Mouse (Mus musculus): ENCODE data around the gene Sos2. TPM values are rescaled to one million over a fixed set of nuclear protein-coding genes. Genes with fewer than 3 reads are reported as not detected.
A peak's percentile ranks its signal among the peaks of the same experiment; 100 is the strongest.
"Not testable (repeated sequence)": the region's sequence is repeated elsewhere in the genome, so short reads cannot be mapped to it uniquely, and the experiment has no call there.

Sos2 gene
- polyA plus RNA-seq, 1 experiment from 2014 or later, result 10.0 TPM

DNA sequence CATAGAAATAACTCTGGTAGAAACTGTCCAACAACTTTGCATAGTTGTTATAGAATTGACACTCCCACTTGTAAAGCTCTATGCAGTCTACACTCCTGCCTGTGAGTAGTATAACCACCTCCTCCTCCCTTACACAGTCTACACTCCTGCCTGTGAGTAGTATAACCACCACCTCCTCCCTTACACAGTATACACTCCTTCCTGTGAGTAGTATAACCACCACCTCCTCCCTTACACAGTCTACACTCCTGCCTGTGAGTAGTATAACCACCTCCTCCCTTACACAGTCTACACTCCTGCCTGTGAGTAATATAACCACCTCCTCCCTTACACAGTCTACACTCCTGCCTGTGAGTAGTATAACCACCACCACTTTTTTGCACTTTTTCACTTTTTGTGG is 27.7 kb downstream of the Sos2 start:
- H3K27ac ChIP-seq; H3K4me1 ChIP-seq; H3K9me3 ChIP-seq (replicated peaks); H3K4me3 ChIP-seq; H3K27me3 ChIP-seq (ENCODE audit: low read depth, poor library complexity, severe bottlenecking): not testable (repeated sequence)
- H3K36me3 ChIP-seq, result peaks cover 36% of the 10 kb centered on the region
- DNase-seq (ENCODE audit: low spot score), result peak; percentile 40

DNA sequence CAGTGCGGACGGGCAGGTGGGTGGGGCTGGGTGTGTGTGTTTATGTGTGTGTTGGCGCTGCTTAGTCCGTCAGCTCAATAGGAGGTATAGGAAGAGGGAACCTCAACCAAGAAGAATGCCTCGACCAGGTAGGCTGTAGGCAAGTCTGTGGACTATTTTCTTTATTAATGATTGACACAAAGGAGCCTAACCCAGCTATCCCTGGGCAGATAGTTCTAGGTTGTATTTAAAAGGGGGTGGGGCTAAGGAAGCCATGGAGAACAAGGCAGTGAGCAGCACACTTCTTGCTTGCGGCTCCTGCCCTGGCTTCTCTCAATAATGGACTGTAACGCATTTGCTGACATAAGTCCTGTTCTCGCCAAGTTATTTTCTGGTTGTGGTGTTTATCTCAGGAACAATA is 32.1 kb downstream of the Sos2 start:
- no peaks in the 10 kb centered on the region for H3K9me3 ChIP-seq (replicated peaks)

DNA sequence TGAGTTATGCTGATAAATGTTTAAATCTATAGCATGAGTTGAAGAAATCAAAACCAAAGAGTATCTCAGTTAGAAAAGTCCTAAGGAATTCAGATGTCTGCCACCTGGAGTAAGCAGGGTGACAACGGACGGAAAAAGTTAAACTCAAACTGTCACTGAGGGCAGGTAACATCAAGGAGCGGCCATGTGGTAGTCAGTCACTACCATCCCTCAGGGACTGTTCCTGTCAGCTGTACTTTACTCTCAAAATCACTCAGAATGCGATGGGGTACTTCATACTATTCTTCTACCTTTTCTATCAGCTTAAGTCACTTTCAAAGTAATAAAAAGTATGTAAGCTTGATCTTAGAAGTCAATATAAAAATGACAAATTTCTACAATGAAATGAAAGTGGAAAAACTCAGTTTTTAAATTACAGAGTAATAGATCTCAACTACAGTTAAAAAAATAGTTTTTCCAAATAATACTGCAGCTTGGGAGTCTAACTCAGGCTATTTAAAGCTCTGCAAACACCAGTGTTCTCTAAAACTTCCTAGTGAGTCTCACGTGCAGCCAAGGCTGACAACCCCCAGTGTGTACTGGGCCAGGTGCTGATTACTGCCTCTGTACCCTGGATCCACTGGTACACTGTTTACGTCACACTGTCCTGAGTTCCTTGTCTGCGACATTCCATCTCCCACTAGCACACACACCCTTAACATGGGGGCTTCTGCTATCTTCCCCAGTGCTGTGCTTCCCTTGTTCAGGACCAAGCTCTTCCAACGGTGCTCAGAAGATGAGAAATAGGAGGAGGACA is 35.6 kb downstream of the Sos2 start:
- Histone ChIP-seq H3K4me3 (no peak overlapping the region), H3K27ac (no peak overlapping the region), H3K36me3 (peaks cover 45% of the 10 kb centered on the region), H3K4me1 (no peaks in the 10 kb centered on the region), H3K27me3 (ENCODE audit: low read depth, poor library complexity, severe bottlenecking) (no peaks in the 10 kb centered on the region), H3K9me3 (replicated peaks) (no peaks in the 10 kb centered on the region)
- DNase-seq (ENCODE audit: low spot score), result no peak
- WGBS, result 85% methylated on average over 8 of the region's 8 CpGs

More for the DNA sequence above, 32.1 kb downstream of the Sos2 start:
- Histone ChIP-seq H3K27ac (no peak overlapping the region), H3K27me3 (ENCODE audit: low read depth, poor library complexity, severe bottlenecking) (no peaks in the 10 kb centered on the region), H3K4me3 (no peak overlapping the region), H3K4me1 (no peaks in the 10 kb centered on the region), H3K36me3 (peaks cover 61% of the 10 kb centered on the region)
- WGBS, result 90% methylated on average over 8 of the region's 8 CpGs
- no peak for DNase-seq (ENCODE audit: low spot score)

DNA sequence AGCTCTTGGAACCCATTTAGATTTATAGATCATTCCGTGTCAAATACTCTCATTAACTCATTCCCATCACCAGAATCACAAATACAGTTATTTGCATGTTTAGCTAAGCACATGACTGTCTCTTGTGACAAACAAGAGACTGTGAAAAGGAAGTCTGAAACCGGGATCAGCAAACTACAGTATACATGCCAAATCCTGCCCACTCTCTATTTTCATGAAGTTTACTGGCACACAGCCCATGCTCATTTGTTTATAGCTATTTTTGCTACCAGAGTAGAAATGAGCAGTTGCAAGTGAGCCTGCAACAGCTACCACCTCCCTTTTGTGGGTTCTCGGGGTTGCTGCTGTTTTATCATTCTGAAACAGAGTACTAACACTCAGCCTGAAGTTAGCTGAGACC is 36.8 kb downstream of the Sos2 start:
- Histone ChIP-seq H3K9me3 (replicated peaks) (no peaks in the 10 kb centered on the region), H3K27ac (no peak overlapping the region), H3K4me3 (no peak overlapping the region), H3K4me1 (no peaks in the 10 kb centered on the region), H3K27me3 (ENCODE audit: low read depth, poor library complexity, severe bottlenecking) (no peaks in the 10 kb centered on the region), H3K36me3 (peaks cover 52% of the 10 kb centered on the region)
- 94% methylated on average over 3 of the region's 3 CpGs for WGBS
- no peak for DNase-seq (ENCODE audit: low spot score)

DNA sequence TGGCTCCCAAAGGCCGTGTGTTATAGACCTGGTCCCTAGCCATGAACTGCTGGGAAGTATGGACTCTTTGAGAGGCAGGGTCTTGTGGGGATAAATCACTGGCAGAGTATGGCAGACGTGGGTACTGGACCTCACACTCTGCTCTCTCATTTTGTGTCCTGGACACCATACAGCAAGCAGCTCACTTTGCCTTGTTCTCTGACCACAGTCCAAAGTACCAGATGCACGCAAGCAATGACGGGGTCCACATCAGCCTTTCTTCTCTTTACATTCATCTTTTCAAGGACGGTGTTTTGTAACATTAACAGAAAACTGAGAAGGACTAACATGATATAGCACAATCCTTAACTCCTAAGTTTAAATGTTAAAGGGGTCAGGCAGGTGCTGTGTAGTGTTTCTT is 38.8 kb downstream of the Sos2 start:
- no peaks in the 10 kb centered on the region for H3K27me3 ChIP-seq (ENCODE audit: low read depth, poor library complexity, severe bottlenecking)
- H3K36me3 ChIP-seq, result peaks cover 53% of the 10 kb centered on the region

DNA sequence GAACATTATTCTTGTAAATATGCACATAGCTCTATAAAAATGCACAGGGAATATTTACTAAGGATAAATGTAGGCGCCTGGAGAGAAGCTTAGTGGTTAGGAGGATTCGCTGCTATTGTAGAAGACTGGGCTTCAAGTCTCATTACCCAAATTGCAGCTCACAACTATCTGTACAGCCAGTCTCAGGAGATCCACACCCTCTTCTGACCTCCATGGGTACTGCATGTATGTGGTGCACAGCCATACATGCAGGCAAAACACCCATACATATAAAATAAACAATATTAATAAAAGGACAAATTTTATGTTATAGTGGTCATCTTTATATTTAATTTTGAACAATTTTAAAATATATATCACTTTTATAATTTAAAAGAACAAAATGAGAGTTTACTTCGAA is 46.9 kb downstream of the Sos2 start:
- H3K4me1 ChIP-seq, result no peaks in the 10 kb centered on the region
- peaks cover 41% of the 10 kb centered on the region for H3K36me3 ChIP-seq
- WGBS, result 90% methylated on average over 3 of the region's 3 CpGs
- H3K4me3 ChIP-seq, result no peak overlapping the region
- H3K27me3 ChIP-seq (ENCODE audit: low read depth, poor library complexity, severe bottlenecking), result no peaks in the 10 kb centered on the region
- no peak overlapping the region for H3K27ac ChIP-seq
- no peaks in the 10 kb centered on the region for H3K9me3 ChIP-seq (replicated peaks)
- no peak for DNase-seq (ENCODE audit: low spot score)

More for the DNA sequence above, 38.8 kb downstream of the Sos2 start:
- H3K9me3 ChIP-seq (replicated peaks), result no peaks in the 10 kb centered on the region
- no peak overlapping the region for H3K4me3 ChIP-seq
- no peak for DNase-seq (ENCODE audit: low spot score)
- H3K4me1 ChIP-seq, result no peaks in the 10 kb centered on the region
- 87% methylated on average over 5 of the region's 5 CpGs for WGBS
- no peak overlapping the region for H3K27ac ChIP-seq

DNA sequence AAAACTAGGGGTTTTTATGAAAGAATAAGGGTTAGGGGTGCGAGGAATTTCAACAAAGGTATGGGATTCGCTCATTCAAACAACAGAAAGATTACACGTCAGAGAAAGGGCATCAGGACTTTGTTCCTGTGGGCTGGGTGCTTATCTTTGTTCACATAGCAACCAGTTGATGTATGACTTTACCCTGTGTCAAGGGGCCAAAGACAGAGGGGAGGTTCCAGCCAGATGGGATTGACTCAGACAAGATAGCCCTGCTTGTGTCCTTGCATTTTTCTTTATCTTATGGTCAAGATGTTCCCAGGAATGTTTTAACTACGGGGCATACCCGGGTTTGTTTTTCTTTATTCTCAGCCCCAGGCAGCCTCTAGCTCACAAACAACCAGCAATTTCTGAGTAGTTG is 63.1 kb downstream of the Sos2 start:
- not testable (repeated sequence) for H3K27me3 ChIP-seq (ENCODE audit: low read depth, poor library complexity, severe bottlenecking); DNase-seq (ENCODE audit: low spot score); H3K9me3 ChIP-seq (replicated peaks); H3K4me3 ChIP-seq; H3K4me1 ChIP-seq; H3K27ac ChIP-seq
- peaks cover 58% of the 10 kb centered on the region for H3K36me3 ChIP-seq
- 91% methylated on average over 5 of the region's 5 CpGs for WGBS

DNA sequence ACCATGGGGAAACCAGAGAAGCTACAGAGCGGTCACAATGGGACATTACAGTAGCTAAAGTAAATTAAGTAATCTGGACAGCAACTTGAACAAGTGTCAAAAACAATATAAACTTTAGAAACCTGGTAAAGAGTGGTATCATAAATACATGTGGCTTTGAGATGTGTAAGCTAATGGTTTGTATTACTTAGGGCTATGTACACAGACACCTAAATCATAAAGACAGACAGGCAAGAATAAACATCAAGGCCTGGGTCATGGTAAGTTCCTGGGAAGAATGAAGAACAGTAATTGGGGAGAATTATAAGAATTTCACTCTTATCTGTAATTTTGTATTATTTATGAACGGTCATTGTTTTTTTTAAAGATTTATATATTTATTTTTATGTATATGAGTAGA is 77.3 kb downstream of the Sos2 start:
- Histone ChIP-seq H3K4me1 (no peaks in the 10 kb centered on the region), H3K27ac (no peak overlapping the region), H3K4me3 (no peak overlapping the region), H3K36me3 (peaks cover 61% of the 10 kb centered on the region), H3K27me3 (ENCODE audit: low read depth, poor library complexity, severe bottlenecking) (no peaks in the 10 kb centered on the region), H3K9me3 (replicated peaks) (no peaks in the 10 kb centered on the region)
- WGBS, result 97% methylated on average over 2 of the region's 2 CpGs
- no peak for DNase-seq (ENCODE audit: low spot score)

DNA sequence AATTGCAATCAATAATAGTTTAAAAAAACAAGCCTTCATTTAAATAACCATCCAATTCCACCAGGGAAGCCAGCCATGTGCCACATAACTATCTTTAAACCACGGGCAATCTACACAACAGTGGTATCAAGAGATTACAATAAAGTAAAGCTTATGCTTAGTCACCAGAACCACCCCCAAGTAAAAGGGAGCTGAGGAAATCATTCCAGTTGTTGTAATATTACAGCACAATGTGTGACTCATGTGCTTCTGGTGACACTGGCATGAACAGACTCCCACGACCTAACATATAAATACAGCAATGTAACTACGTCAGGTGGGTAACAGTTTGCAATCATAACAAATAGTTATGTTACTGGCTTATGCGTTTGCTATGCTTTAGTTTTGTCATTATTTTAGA is 84.2 kb downstream of the Sos2 start:
- 93% methylated on average over 4 of the region's 4 CpGs for WGBS
- Histone ChIP-seq H3K36me3 (peaks cover 29% of the 10 kb centered on the region), H3K27ac (no peak overlapping the region)

DNA sequence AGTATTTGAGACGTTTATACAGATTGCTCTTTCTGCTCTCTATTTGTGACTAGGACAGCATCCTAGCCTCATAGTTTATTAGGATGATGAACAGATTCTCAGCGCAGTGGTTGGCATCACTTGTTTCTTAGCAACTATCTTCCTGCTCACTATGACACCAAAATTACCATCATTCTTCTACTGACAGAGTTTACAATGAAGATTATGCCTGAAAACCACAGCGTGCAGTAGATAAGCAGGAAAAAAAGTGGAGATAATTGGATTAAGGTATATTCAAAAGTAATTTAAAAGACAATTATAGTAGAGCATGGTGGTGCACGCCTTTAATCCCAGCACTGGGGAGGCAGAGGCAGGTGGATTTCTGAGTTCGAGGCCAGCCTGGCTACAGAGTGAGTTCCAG is 88.5 kb downstream of the Sos2 start:
- 91% methylated on average over 5 of the region's 5 CpGs for WGBS
- Histone ChIP-seq H3K4me3 (no peak overlapping the region), H3K9me3 (replicated peaks) (no peaks in the 10 kb centered on the region), H3K27me3 (ENCODE audit: low read depth, poor library complexity, severe bottlenecking) (no peaks in the 10 kb centered on the region), H3K27ac (no peak overlapping the region), H3K4me1 (no peaks in the 10 kb centered on the region), H3K36me3 (peaks cover 51% of the 10 kb centered on the region)
- DNase-seq (ENCODE audit: low spot score), result no peak

More for the DNA sequence above, 84.2 kb downstream of the Sos2 start:
- H3K4me3 ChIP-seq, result no peak overlapping the region
- no peaks in the 10 kb centered on the region for H3K4me1 ChIP-seq
- no peaks in the 10 kb centered on the region for H3K27me3 ChIP-seq (ENCODE audit: low read depth, poor library complexity, severe bottlenecking)
- H3K9me3 ChIP-seq (replicated peaks), result no peaks in the 10 kb centered on the region
- no peak for DNase-seq (ENCODE audit: low spot score)

DNA sequence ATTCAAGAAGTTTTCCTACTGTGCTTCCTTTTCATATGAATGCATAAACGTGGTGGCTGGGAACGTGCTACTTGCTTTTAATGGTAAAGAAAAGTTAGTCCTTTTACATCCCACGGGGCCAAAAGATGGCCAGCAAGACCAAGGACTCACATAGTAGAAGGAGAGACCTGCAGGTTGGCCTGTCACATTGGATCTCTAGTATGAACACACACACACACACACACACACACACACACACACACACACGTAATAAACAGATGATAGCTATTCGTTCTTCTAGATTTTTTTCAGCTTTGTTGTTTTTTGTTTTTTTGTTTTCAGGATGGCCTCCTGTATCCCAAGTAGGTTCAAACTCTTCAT is 98.4 kb downstream of the Sos2 start:
- Histone ChIP-seq H3K27ac (peak overlapping the region; percentile 89), H3K4me1 (peaks cover 16% of the 10 kb centered on the region), H3K27me3 (ENCODE audit: low read depth, poor library complexity, severe bottlenecking) (no peaks in the 10 kb centered on the region), H3K4me3 (peak overlapping the region; percentile 69), H3K36me3 (peaks cover 63% of the 10 kb centered on the region), H3K9me3 (replicated peaks) (no peaks in the 10 kb centered on the region)
- no peak for DNase-seq (ENCODE audit: low spot score)
- WGBS, result 50% methylated on average over 5 of the region's 5 CpGs

DNA sequence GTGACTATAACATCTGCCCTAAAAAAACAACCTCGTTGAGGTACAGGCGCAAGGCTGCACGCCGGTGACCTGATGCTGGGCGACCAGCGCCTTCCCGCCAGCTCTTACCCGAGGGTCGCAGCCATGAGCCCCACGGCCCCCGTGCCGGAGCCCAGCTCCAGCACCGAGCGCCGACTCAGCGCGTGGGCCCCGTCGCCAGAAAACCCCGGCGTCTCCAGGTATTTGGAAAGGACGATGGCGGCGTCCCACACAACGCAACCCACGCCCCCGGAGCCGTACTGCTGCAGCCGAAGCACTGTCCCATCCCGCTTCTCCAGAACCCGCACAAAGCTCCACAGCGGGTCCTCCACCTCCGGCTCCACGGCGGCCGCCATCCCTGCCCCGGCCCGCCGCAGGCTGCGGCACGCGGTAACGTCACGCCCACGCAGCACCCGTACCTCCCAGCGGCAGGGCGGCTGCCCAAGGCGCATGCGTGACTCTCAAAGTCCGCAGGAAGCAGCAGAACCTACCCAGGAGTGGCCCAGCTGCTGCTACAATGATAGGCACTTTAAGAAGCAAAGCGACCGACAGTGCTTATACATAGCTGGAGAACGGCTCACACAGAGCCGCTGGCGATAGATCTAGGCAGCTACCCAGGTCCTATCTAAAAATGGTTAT is 98.9 kb downstream of the Sos2 start, which contains the start of gene Vcpkmt:
TSS of gene Vcpkmt (minus strand) at position 416 of the 657 bp plus-strand sequence.
- Histone ChIP-seq H3K27me3 (ENCODE audit: low read depth, poor library complexity, severe bottlenecking) (no peaks in the 10 kb centered on the region), H3K4me1 (peaks cover 16% of the 10 kb centered on the region), H3K4me3 (peak within 1 kb of the TSS; percentile 69), H3K27ac (peak within 1 kb of the TSS; percentile 89), H3K9me3 (replicated peaks) (no peaks in the 10 kb centered on the region), H3K36me3 (peaks cover 63% of the 10 kb centered on the region)
- DNase-seq (ENCODE audit: low spot score), result peak; percentile 91
- under 1% methylated on average over 56 of the region's 56 CpGs for WGBS

DNA sequence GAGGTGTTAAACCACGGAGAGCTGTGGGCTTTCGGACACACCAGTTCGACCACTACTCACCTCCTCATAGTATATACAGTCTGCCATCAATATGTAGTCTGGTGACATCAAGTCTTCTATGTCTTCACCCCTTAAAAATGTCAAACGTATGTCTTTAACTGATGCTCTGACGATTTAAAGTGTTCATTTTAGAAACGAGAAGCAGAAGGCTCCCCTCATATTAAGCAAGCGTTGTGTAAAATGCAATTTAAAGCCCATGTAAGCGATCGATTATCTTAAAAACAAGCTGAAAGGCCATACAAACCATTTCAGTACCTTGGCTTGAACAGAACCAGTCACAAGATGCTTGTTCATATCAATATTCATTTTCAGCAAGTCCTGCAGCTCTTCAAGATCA is 99.4 kb downstream of the Sos2 start:
- peaks cover 16% of the 10 kb centered on the region for H3K4me1 ChIP-seq
- peak overlapping the region; percentile 69 for H3K4me3 ChIP-seq
- peak overlapping the region; percentile 89 for H3K27ac ChIP-seq
- H3K27me3 ChIP-seq (ENCODE audit: low read depth, poor library complexity, severe bottlenecking), result no peaks in the 10 kb centered on the region
- WGBS, result 34% methylated on average over 9 of the region's 9 CpGs
- no peaks in the 10 kb centered on the region for H3K9me3 ChIP-seq (replicated peaks)
- H3K36me3 ChIP-seq, result peaks cover 63% of the 10 kb centered on the region
- DNase-seq (ENCODE audit: low spot score), result no peak

All from limb, embryonic 10.5 days (tissue).